21 mouse cellular contexts compared by ENCODE assay signal in the genomic region with DNA sequence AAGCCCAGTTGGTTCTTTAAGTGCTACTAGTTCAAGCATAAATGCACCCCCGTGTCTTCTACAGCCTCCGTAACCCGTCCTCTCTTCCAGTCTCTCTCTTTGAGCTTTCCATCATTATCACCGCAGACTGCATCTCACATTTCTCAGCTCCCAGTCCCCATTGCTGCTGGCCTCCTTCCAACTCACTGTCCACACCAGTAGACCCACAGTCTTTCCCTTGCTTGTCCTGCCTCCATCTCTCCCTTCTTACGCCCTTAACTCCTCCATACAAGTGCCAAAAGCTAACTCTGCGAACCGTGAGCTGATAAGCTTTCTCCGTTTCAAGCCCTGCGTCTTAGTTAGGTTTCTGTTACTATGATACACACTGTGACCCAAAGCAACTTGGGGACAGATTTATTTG.
DNase-seq lines count a peak whose midpoint lies in the region; ATAC-seq lines count a peak whose summit lies in the region.
"Had no signal": no experiment of that assay in that cellular context is flagged by ENCODE, and none has a peak within 500 bp of the region (broad histone marks: within the 10 kb centered on the region; RNA-seq: fewer than 3 reads in every experiment).

No protein-coding gene starts in this region.

- no peak overlapping the region for H3K9ac ChIP-seq in heart, embryonic 12.5 days
- no peak overlapping the region for H3K9ac ChIP-seq in heart, embryonic 15.5 days
- H3K9ac ChIP-seq: forebrain, embryonic 13.5 days; hindbrain, embryonic 12.5 days; hindbrain, embryonic 15.5 days had no signal

- 22% methylated on average over 9 of the region's 9 CpGs for WGBS in heart, embryonic 12.5 days
- WGBS in heart, embryonic 10.5 days: 45% methylated on average over 9 of the region's 9 CpGs
- 15% methylated on average over 9 of the region's 9 CpGs for WGBS in heart, embryonic 15.5 days

- no peaks in the 10 kb centered on the region for H3K27me3 ChIP-seq in heart, embryonic 12.5 days (replicated peaks)
- H3K27me3 ChIP-seq in heart, embryonic 10.5 days (ENCODE audit: insufficient read depth, poor library complexity, severe bottlenecking): no peaks in the 10 kb centered on the region
- H3K27me3 ChIP-seq in heart, embryonic 15.5 days: no peaks in the 10 kb centered on the region
- H3K27me3 ChIP-seq: forebrain, embryonic 13.5 days; hindbrain, embryonic 12.5 days; hindbrain, embryonic 15.5 days had no signal

- no peaks in the 10 kb centered on the region for H3K36me3 ChIP-seq in heart, embryonic 12.5 days
- H3K36me3 ChIP-seq in heart, embryonic 10.5 days: no peaks in the 10 kb centered on the region
- H3K36me3 ChIP-seq in heart, embryonic 15.5 days: no peaks in the 10 kb centered on the region
- H3K36me3 ChIP-seq: forebrain, embryonic 10.5 days; hindbrain, embryonic 12.5 days; hindbrain, embryonic 15.5 days had no signal

- no peak overlapping the region for H3K4me3 ChIP-seq in heart, embryonic 12.5 days
- H3K4me3 ChIP-seq in heart, embryonic 10.5 days: no peak overlapping the region
- H3K4me3 ChIP-seq in heart, embryonic 15.5 days: no peak overlapping the region
- H3K4me3 ChIP-seq: forebrain, embryonic 10.5 days; forebrain, embryonic 13.5 days; hindbrain, embryonic 12.5 days; hindbrain, embryonic 15.5 days had no signal

- peaks cover 46% of the 10 kb centered on the region for H3K4me1 ChIP-seq in heart, embryonic 12.5 days (replicated peaks)
- peaks cover 26% of the 10 kb centered on the region for H3K4me1 ChIP-seq in heart, embryonic 10.5 days
- H3K4me1 ChIP-seq in heart, embryonic 15.5 days (replicated peaks): peaks cover 40% of the 10 kb centered on the region

- intact Hi-C loops in heart, postnatal 14 days (cut with DNase I): no loop called here

- no peak for DNase-seq in heart, embryonic 10.5 days (ENCODE audit: low spot score)
- no peak for DNase-seq in heart, adult 8-10 months (ENCODE audit: low spot score)
- DNase-seq in heart, postnatal 4 days: peak; percentile 40
- DNase-seq in heart, postnatal 14 days: no peak
- DNase-seq: adrenal gland, adult 2 months; adrenal gland, postnatal 14 days; cerebellum, adult 11-12 months; cerebellum, adult 8-10 months; cerebellum, postnatal 14 days; gastrocnemius, postnatal 10 days; gastrocnemius, postnatal 36 days; kidney, adult 2 months had no signal

- H3K27ac ChIP-seq in heart, embryonic 12.5 days (ENCODE audit: poor library complexity, severe bottlenecking): peak overlapping the region; percentile 0; the same call in 1 of the 2 replicates
- H3K27ac ChIP-seq in heart, embryonic 10.5 days: no peak overlapping the region
- H3K27ac ChIP-seq in heart, embryonic 15.5 days: peak overlapping the region; percentile 21; the same call in 1 of the 2 replicates
- H3K27ac ChIP-seq: forebrain, embryonic 10.5 days; forebrain, embryonic 13.5 days; hindbrain, embryonic 12.5 days; hindbrain, embryonic 15.5 days had no signal

- peak overlapping the region; percentile 32 for H3K4me2 ChIP-seq in heart, embryonic 12.5 days
- peak overlapping the region; percentile 36 for H3K4me2 ChIP-seq in heart, embryonic 15.5 days
- H3K4me2 ChIP-seq: forebrain, embryonic 13.5 days; hindbrain, embryonic 12.5 days; hindbrain, embryonic 15.5 days had no signal

- ATAC-seq in heart, embryonic 12.5 days (ENCODE audit: insufficient number of reproducible peaks, low FRiP score): 0 out of 2 replicates have a peak, but pooled peaks have one; percentile 45
- peak; percentile 55; the same call in 1 of the 2 replicates for ATAC-seq in heart, embryonic 15.5 days (replicated peaks; ENCODE audit: insufficient number of reproducible peaks, insufficient read depth, low FRiP score, low read depth)
- ATAC-seq: CD4-positive, CD25-positive, alpha-beta regulatory T cell, adult 4 months; forebrain, embryonic 13.5 days; forebrain, embryonic 16.5 days; intestine, postnatal 0 days had no signal

- H3K9me3 ChIP-seq in heart, embryonic 12.5 days (replicated peaks): no peaks in the 10 kb centered on the region
- no peaks in the 10 kb centered on the region for H3K9me3 ChIP-seq in heart, embryonic 10.5 days
- no peaks in the 10 kb centered on the region for H3K9me3 ChIP-seq in heart, embryonic 15.5 days (replicated peaks)
- H3K9me3 ChIP-seq: forebrain, embryonic 10.5 days; forebrain, embryonic 13.5 days; hindbrain, embryonic 12.5 days; hindbrain, embryonic 15.5 days had no signal
